Mouse (Mus musculus): ENCODE data around the gene Thsd4.
"Not testable (repeated sequence)": the region's sequence is repeated elsewhere in the genome, so short reads cannot be mapped to it uniquely, and the experiment has no call there.

Thsd4 gene

GRCm38 (mm10) chr9:60218396-60218795, 303.4 kb downstream of the Thsd4 start:
- DNase-seq (ENCODE audit: low spot score in 2 of 2) = no peak

DNA sequence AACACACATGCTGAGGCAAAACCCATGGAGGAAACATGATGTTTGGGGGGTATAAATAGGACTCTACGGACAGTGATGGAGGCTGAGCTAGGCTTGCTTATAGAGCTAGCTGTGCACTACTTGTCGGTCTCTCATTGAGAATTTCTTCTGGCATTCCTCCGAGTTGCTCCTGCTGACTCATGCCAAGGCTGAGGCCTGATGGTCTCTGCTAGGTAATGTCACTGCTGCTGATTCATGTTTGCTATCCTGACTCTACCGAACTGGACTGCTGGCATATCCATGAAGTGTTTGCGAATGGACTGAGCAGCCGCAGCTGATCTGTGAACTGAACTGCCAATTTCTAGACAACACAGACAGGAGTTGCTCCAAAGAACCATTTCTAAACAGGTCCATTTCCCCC, 305.8 kb downstream of the Thsd4 start:
- DNase-seq (ENCODE audit: low spot score in 2 of 2) = no peak

- no peak for DNase-seq (ENCODE audit: low spot score in 2 of 2)
Measured at GRCm38 (mm10) chr9:60213111-60213510, 308.7 kb downstream of the Thsd4 start.

GRCm38 (mm10) chr9:60208843-60209242, 313.0 kb downstream of the Thsd4 start:
- DNase-seq (ENCODE audit: low spot score in 2 of 2) = no peak

GRCm38 (mm10) chr9:60203141-60203540, 318.7 kb downstream of the Thsd4 start:
- DNase-seq (ENCODE audit: low spot score in 2 of 2) = no peak

- DNase-seq (ENCODE audit: low spot score in 2 of 2) = no peak
Measured at GRCm38 (mm10) chr9:60200436-60200835, 321.4 kb downstream of the Thsd4 start.

DNA sequence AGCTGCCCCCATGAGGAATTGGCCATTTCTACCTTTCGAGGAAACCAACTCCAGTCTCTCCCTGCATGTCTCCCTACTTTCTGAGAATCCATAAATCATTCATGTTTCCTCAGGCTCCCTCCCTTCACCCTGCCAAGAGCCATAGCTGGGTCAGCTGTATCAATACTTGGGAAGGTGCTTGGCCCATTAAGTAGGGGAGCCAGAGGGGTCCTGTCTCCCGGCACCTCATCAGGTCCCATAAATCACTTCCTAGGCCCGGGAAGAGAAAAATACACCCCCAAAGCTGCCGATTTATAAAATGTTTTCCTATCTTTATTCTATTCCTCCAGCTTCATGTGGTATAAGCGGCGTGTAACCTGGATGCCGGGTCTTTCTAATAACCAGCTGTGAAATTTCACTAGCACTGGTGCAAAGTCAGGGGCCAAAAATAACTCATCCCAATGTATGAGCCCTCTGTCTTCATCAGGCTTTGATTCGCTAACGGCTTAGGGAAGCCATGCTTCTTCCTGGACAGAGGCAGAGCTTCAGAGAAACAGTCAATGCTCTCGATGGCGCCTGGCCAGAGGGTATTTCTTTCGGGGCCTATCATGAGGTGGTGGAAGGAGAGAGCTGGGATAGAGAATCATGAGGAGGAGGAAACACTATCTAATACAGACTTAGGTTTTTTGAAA, 323.2 kb downstream of the Thsd4 start:
- DNase-seq (ENCODE audit: low spot score in 2 of 2) = no peak

GRCm38 (mm10) chr9:60195502-60195901, 326.3 kb downstream of the Thsd4 start:
- no peak for DNase-seq (ENCODE audit: low spot score in 2 of 2)

- no peak for DNase-seq (ENCODE audit: low spot score in 2 of 2)
Measured at GRCm38 (mm10) chr9:60194905-60195304, 326.9 kb downstream of the Thsd4 start.

DNA sequence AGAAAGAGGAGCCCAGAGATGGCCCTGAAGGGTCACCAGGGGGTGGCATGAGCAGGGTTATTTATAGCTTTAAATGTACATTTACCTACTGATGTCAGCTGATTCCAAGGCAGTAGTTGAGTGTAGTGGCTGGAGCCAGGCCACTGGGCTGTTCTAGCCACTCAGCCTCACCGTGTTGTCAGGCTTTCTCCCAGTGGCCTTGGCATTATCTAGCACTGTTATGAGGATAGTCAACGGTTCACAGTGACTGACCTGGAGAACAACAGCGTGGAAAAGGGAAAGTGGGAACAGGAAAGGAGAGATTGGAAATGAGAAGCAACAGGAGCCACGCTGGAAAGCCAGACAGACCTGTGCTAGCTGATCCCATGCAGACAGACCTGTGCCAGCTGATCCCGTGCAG, 329.5 kb downstream of the Thsd4 start:
- DNase-seq (ENCODE audit: low spot score in 2 of 2) = no peak

DNA sequence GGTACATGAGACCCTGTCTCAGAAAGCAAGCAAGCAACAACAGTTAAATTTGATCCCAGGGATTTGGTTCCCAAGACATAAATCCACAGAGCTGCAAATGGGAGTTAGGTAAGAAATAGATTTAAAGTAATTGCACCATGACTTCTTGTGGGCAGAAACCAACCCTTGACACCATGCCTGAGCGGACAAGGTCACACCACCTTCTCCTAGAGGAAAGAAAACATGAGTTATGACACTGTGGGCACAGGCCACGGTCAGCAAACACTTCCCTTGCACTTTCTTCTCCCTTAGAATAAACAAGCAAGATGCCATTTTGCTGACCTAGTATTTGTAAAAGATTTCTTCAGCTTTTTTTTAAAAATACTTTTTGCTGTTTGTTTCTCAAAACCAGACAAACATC, 334.4 kb downstream of the Thsd4 start:
- no peak for DNase-seq (ENCODE audit: low spot score in 2 of 2)

- DNase-seq (ENCODE audit: low spot score in 2 of 2) = no peak
Measured at GRCm38 (mm10) chr9:60186948-60187347, 334.9 kb downstream of the Thsd4 start.

DNA sequence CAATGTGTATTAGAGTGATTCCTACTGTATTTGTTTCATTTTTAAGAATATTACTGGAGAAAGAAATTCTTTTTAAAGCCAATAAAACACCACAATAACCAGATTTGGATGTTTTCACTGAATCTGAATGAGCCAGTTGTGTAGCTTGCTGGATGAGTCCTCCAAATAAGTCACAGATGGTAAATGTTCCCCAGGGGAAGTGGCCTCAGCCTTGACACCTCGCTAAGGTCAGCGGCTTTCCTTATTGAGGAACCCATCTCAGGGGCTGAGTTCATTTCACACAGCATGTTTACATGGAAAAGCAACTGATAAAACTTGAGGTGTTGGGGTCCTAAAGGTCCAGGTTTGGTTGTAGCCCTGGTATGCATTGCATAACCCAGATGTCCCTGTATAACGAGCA, 337.8 kb downstream of the Thsd4 start:
- no peak for DNase-seq (ENCODE audit: low spot score in 2 of 2)

DNA sequence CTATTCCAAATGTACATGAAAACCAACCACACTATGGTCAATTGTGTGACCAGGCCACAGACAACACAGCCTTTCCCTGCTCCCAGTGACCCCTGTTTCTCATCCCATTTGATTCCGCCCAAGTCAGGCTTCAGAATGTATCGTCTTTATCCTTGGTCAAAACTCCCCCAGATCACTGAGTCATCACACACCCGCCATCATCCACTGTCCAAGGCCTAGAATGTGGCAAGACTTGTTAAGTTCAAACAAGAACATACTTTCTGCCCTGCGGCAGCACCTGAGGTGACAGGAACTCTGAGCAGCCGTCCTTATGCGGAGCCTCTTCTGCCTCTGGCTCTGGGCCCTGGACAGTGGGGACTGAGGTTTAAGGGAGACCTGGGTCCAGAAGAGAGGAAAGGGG, 339.5 kb downstream of the Thsd4 start:
- DNase-seq (ENCODE audit: low spot score in 2 of 2) = no peak

- no peak for DNase-seq (ENCODE audit: low spot score in 2 of 2)
Measured at GRCm38 (mm10) chr9:60180936-60181335, 340.9 kb downstream of the Thsd4 start.

- no peak for DNase-seq (ENCODE audit: low spot score in 2 of 2)
Measured at GRCm38 (mm10) chr9:60180114-60180513, 341.7 kb downstream of the Thsd4 start.

GRCm38 (mm10) chr9:60176311-60176710, 345.5 kb downstream of the Thsd4 start:
- no peak for DNase-seq (ENCODE audit: low spot score in 2 of 2)

DNA sequence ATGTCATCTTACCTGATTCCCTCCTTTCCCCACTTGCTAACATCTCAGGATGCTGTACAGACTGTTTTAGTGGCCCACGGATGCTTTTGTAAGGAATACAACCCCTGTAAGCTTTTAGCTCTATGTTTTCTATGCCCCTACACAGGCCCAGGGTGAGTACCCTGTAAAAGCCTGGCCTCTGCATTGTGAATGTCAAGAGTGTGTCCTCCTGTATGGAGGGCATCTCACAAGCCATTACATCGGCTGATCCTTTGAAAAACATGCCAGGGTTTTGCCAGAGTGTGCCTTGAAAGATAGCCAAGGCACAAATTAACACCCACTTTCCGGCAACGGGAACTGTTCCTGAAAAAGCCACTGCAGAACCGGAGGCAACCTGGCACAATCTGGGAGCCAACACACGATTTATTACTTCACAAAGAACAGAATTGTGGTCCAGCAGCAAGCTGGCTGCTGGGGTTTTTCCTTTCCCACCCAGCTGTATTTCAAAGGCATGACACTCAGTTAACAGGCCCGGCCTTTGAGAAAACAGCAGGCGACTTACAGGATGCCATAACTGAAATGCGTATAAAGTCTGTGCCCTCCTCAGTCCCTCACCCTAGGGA, 349.3 kb downstream of the Thsd4 start:
- not testable (repeated sequence) for DNase-seq (ENCODE audit: low spot score in 2 of 2)

DNA sequence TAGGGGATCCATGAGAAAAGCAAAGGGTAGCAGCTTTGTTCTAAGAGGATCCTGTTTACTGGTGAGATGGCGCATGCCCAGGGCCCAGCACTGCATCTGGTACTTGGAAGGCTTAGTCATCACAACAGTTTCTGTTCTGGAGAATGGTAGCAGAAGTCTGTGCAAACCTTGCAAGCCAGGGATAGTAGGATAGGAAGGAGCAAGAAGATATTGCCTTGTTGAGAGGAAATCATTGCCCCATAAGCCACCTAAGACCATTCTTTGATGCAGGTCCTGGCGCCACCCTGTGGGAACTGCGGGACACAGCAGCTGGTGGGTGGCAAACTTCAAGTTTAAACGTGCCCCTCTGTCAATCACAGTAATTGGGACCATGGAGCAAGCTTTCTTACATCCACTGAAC, 354.9 kb downstream of the Thsd4 start:
- DNase-seq (ENCODE audit: low spot score in 2 of 2) = no peak

DNA sequence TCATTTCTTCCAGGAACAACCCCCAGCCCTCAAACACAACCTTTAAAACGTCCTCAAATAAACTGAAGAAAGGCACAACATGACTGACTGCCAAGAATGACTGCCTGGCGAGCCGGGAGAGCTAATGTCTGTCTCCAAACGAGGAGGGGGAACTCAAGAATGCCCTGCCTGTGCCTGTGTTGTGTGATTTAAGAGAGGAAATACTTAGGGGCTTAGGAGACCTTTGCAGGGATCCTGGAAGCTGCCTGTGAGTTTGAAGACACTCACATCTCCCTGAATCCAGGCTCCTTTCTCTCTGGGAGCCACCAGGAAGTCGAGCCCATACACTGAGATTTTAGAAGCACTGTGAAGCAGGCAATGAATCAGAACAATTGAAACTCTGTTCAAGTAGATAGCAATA, 361.0 kb downstream of the Thsd4 start:
- no peak for DNase-seq (ENCODE audit: low spot score in 2 of 2)

GRCm38 (mm10) chr9:60160194-60160593, 361.7 kb downstream of the Thsd4 start:
- DNase-seq (ENCODE audit: low spot score in 2 of 2) = no peak

GRCm38 (mm10) chr9:60152990-60153389, 368.9 kb downstream of the Thsd4 start:
- DNase-seq (ENCODE audit: low spot score in 2 of 2) = no peak

GRCm38 (mm10) chr9:60151897-60152627, 369.8 kb downstream of the Thsd4 start:
- no peak for DNase-seq (ENCODE audit: low spot score in 2 of 2)
